Mouse (Mus musculus): ENCODE measurements at regions not wholly inside any gene's neighbourhood (a gene's known extent, or its start where the extent isn't known, plus 50 kb on each side); places are given as distances from the start of the nearest gene placed in this dataset.

GRCm38 (mm10) chr8:104034286-104034685 is 67.1 kb upstream of the Cdh5 start:
- no peak for TF ChIP-seq ZNF384 (IDR thresholded peaks at IDR 0.05; ENCODE audit: low read depth, low read length)
- TF ChIP-seq ZC3H11A (IDR thresholded peaks at IDR 0.05; ENCODE audit: borderline replicate concordance, low read depth, low read length) = no peak
- no peak for TF ChIP-seq HCFC1 (IDR thresholded peaks at IDR 0.05; ENCODE audit: borderline replicate concordance, insufficient read depth, low read length)
- no peak for TF ChIP-seq MAFK (IDR thresholded peaks at IDR 0.05; ENCODE audit: insufficient read depth, low read depth, low read length)
